Mouse (Mus musculus): ENCODE measurements around the gene Crcp.

- no peak for TF ChIP-seq POLR2A (IDR thresholded peaks at IDR 0.05; ENCODE audit: extremely low read depth, insufficient read depth, low read length)
- peak; percentile 69 for TF ChIP-seq CTCF (IDR thresholded peaks at IDR 0.05; ENCODE audit: extremely low read depth, insufficient read depth, low read length)
Measured at GRCm38 (mm10) chr5:130037752-130038455, 8.8 kb downstream of the Crcp start.

Data from cortical plate, adult 2 months (tissue).